Mouse (Mus musculus) layer of hippocampus, postnatal 14 days (tissue): ENCODE data around the gene Olfr746. TPM values are rescaled to one million over a fixed set of nuclear protein-coding genes. Genes with fewer than 3 reads are reported as not detected.

Source experiments
- DNase-seq, 2 experiments: peaks; one replicate each; pipeline ENCODE4 v3.0.0; 2021 to 2022; ENCODE audit warnings: low spot score in 2 of 2, mixed read lengths in 1 of 2
- long read RNA-seq, 2 experiments: library from polyadenylated mRNA; stranded (forward); transcript quantifications; one replicate each; pipeline ENCODE4 v2.0.0; 2021
- total RNA-seq, 2 experiments: library from RNA; stranded (reverse); gene quantifications; 2 replicates each; pipeline ENCODE4 v1.2.3; 2021

Olfr746 gene
- not detected for total RNA-seq
- long read RNA-seq, experiment 1 = 0 reads
- long read RNA-seq, experiment 2 = 0 reads

DNA sequence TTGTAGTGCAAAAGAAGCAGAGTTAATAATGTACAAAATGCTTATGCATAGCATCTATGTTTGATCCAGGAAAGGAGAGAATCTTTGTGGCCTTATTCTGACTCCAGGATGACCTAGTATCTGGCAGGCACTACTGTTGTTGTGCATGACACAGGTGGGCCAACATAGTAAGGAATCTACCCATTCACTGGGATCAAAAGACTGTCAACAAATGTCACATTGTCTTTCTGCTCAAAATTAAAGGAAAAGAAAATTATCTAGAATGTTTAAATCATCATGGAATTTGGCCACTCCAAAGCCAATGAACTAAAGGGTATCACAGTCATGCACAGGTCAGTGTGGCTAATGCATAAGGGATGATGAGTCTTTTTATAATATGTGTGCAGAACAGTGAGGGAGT, at the start of gene Olfr746:
Gene Olfr746, plus strand, starts transcription at position 301 of the 400 bp plus-strand sequence.
- no peak for DNase-seq

DNA sequence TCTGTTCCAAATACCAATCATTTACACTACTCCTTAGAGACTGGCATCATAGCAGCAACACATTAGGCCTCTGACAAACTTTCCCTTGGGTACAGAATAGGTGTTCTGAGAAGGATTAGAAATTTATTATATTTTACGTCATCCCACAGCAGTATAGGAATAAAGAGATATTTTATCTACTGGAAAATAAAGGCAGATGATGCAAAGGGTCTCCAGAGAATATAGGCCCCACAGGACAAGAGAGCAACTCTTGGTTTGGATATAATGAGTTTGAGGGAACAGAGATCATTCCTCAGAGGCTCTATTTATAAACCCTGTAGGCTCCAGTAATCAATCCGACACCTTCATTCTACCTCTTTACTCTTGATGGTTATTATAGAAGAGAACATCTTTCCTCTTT, 32.3 kb upstream of the Olfr746 start, which contains the start of gene Olfr744:
Gene Olfr744, plus strand, starts transcription at position 301 of the 400 bp plus-strand sequence.
- no peak for DNase-seq

DNA sequence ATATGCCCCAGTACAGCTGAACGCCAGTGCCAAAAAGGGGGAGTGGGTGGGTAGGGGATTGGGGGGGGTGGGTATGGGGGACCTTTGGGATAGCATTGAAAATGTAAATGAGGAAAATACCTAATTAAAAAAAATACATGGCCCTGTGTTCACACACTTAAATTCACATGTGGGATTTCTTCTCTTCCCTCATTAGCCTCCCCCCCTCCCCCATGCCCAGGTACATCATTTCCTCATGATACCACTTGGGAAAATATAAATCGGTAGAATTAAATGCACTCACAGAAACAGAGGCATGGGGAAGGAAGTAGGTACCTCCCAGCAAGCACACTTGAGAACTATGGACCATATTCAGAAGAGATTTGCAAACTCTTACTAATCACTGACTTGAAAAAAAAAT, 7.8 kb upstream of the Olfr746 start, which contains the start of gene Olfr745:
Gene Olfr745, plus strand, starts transcription at position 301 of the 400 bp plus-strand sequence.
- no peak for DNase-seq

DNA sequence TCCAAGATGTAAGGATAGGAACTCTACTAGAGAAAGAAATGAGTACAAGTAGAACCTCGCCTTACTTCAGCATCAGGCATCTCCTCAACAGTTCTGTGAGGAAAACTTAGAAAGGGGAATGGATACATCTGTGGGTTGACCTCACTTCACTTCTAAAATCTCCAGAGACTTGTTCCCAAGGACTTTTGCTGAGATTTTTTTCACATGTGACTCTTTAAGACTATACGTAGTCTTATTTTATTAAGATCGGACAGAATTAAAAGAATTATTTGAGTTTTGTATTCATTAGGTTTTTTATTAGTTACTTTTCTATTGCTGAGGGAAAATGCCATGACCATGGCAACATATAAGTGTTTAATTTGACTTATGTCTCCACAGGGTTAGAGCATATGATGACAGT, 46.2 kb downstream of the Olfr746 start, which contains the start of gene Olfr747:
Gene Olfr747, minus strand, starts transcription at position 101 of the 400 bp plus-strand sequence.
- no peak for DNase-seq

Other genes starting within 250 kb of the Olfr746 start
- gene Olfr738, start 239.5 kb upstream of the Olfr746 start, total RNA-seq = not detected
- not detected for gene Olfr739, start 228.5 kb upstream of the Olfr746 start, total RNA-seq
- gene Olfr740, start 201.5 kb upstream of the Olfr746 start, total RNA-seq = not detected
- gene Olfr741, start 174.3 kb upstream of the Olfr746 start, total RNA-seq = not detected
- gene Olfr742, start 143.5 kb upstream of the Olfr746 start, total RNA-seq = not detected
- gene Olfr743, start 125.2 kb upstream of the Olfr746 start, total RNA-seq = not detected
- gene Olfr744, start 32.2 kb upstream of the Olfr746 start, total RNA-seq = not detected
- not detected for gene Olfr745, start 7.7 kb upstream of the Olfr746 start, total RNA-seq
- gene Olfr747, start 46.1 kb downstream of the Olfr746 start, total RNA-seq = not detected
- gene Olfr748, start 60.3 kb downstream of the Olfr746 start, total RNA-seq = not detected
- gene Olfr749, start 98.0 kb downstream of the Olfr746 start, total RNA-seq = not detected
- gene Ttc5, start 138.4 kb downstream of the Olfr746 start, total RNA-seq = 10 to 100 TPM; 66.0 to 67.9 TPM
- gene Ccnb1ip1, start 160.6 kb downstream of the Olfr746 start, total RNA-seq = 1 to 10 TPM in 1 of 2 experiments, under 1 TPM in 1; 0.28 to 1.9 TPM
- 10 to 100 TPM; 21.6 to 30.1 TPM for gene Parp2, start 160.8 kb downstream of the Olfr746 start, total RNA-seq
- 1 to 10 TPM; 2.7 to 6.1 TPM for gene Tep1, start 223.5 kb downstream of the Olfr746 start, total RNA-seq